ENCODE assay signal across 9 mouse cellular contexts in genomic region chr6:121211743-121212142, GRCm38 (mm10). TPM values are rescaled to one million over a fixed set of nuclear protein-coding genes. Genes with fewer than 3 reads are reported as not detected.
DNase-seq lines count a peak whose midpoint lies in the region; ATAC-seq and TF ChIP-seq lines count a peak whose summit lies in the region.
"Had no signal": no experiment of that assay in that cellular context is flagged by ENCODE, and none has a peak within 500 bp of the region (broad histone marks: within the 10 kb centered on the region; RNA-seq: fewer than 3 reads in every experiment).

No protein-coding gene starts in this region.

- peak overlapping the region; percentile 42 for H3K4me3 ChIP-seq in cortical plate, adult 2 months (ENCODE audit: insufficient read depth, low read length)
- peak overlapping the region; percentile 51 for H3K4me3 ChIP-seq in heart, embryonic 15.5 days
- peak overlapping the region; percentile 49 for H3K4me3 ChIP-seq in liver, embryonic 13.5 days (replicated peaks)
- peak overlapping the region; percentile 78 for H3K4me3 ChIP-seq in olfactory bulb, adult 2 months (ENCODE audit: insufficient read depth, low read depth, low read length)

- TF ChIP-seq POLR2A in cortical plate, adult 2 months (IDR thresholded peaks at IDR 0.05; ENCODE audit: extremely low read depth, insufficient read depth, low read length): no peak
- TF ChIP-seq POLR2A in olfactory bulb, adult 2 months (IDR thresholded peaks at IDR 0.05; ENCODE audit: insufficient read depth, low read depth, low read length): no peak

- H3K4me1 ChIP-seq in cortical plate, adult 2 months (ENCODE audit: control insufficient read depth, insufficient read depth, low read length): 0 out of 2 replicates have a peak, but pooled peaks cover 2% of the 10 kb centered on the region
- peaks cover 20% of the 10 kb centered on the region for H3K4me1 ChIP-seq in heart, embryonic 15.5 days (replicated peaks)
- peaks cover 37% of the 10 kb centered on the region for H3K4me1 ChIP-seq in liver, embryonic 13.5 days (replicated peaks)
- H3K4me1 ChIP-seq in olfactory bulb, adult 2 months (ENCODE audit: control insufficient read depth, insufficient read depth, low read length): peaks cover 37% of the 10 kb centered on the region

- peaks cover 24% of the 10 kb centered on the region for H3K27me3 ChIP-seq in heart, embryonic 15.5 days
- peaks cover 37% of the 10 kb centered on the region for H3K27me3 ChIP-seq in liver, embryonic 13.5 days
- H3K27me3 ChIP-seq: CH12.LX had no signal

- WGBS in heart, embryonic 15.5 days: 16% methylated on average over 5 of the region's 5 CpGs
- 6% methylated on average over 5 of the region's 5 CpGs for WGBS in liver, embryonic 13.5 days (ENCODE audit: insufficient replicate concordance)
- 24% methylated on average over 4 of the region's 5 CpGs for WGBS in olfactory bulb, adult 2 months

- no peaks in the 10 kb centered on the region for H3K9me3 ChIP-seq in heart, embryonic 15.5 days (replicated peaks)
- H3K9me3 ChIP-seq in liver, embryonic 13.5 days (replicated peaks): no peaks in the 10 kb centered on the region

- H3K9ac ChIP-seq in heart, embryonic 15.5 days: no peak overlapping the region
- H3K9ac ChIP-seq in liver, embryonic 13.5 days: peak overlapping the region; percentile 40; the same call in 1 of the 2 replicates

- ATAC-seq in heart, embryonic 15.5 days (replicated peaks; ENCODE audit: insufficient number of reproducible peaks, insufficient read depth, low FRiP score, low read depth): no peak
- peak; percentile 30; the same call in 1 of the 2 replicates for ATAC-seq in liver, embryonic 13.5 days (ENCODE audit: low read depth)

- H3K36me3 ChIP-seq in heart, embryonic 15.5 days: no peaks in the 10 kb centered on the region
- no peaks in the 10 kb centered on the region for H3K36me3 ChIP-seq in liver, embryonic 13.5 days

- TF ChIP-seq CTCF in cortical plate, adult 2 months (IDR thresholded peaks at IDR 0.05; ENCODE audit: extremely low read depth, insufficient read depth, low read length): no peak
- no peak for TF ChIP-seq CTCF in olfactory bulb, adult 2 months (IDR thresholded peaks at IDR 0.05; ENCODE audit: insufficient read depth, low read depth, low read length)

- peak overlapping the region; percentile 88 for H3K4me2 ChIP-seq in heart, embryonic 15.5 days
- H3K4me2 ChIP-seq in liver, embryonic 13.5 days: peak overlapping the region; percentile 60

- no peak overlapping the region for H3K27ac ChIP-seq in cortical plate, adult 2 months (ENCODE audit: insufficient read depth, low read length)
- no peak overlapping the region for H3K27ac ChIP-seq in heart, embryonic 15.5 days
- H3K27ac ChIP-seq in liver, embryonic 13.5 days: no peak overlapping the region
- H3K27ac ChIP-seq in olfactory bulb, adult 2 months (ENCODE audit: insufficient read depth, low read depth, low read length): peak overlapping the region; percentile 93

- DNase-seq in heart, adult 11 months: peak; percentile 96
- DNase-seq in heart, postnatal 25 days (ENCODE audit: low spot score): no peak
- no peak for DNase-seq in liver, embryonic 13.5 days
- DNase-seq in left cerebral cortex, postnatal 10 days (ENCODE audit: extremely low spot score in 1 of 2, low spot score in 2 of 2): no peak
- DNase-seq in layer of hippocampus, adult 8-10 months (ENCODE audit: low spot score in 2 of 2): no peak

- intact Hi-C loops in heart, postnatal 25 days (cut with DNase I): no loop called here
- intact Hi-C loops in left cerebral cortex, postnatal 10 days (cut with DNase I): no loop called here

RNA-seq across cellular contexts. Expression of gene Tuba8, which starts 1.2 kb away (rescaled TPM):
- total RNA-seq in heart, postnatal 25 days (2021): 100 to 1,000 TPM; 162 to 166 TPM
- 5.4 and 5.8 TPM in 2 replicates for polyA plus RNA-seq in cortical plate, adult 2 months (2012; rRNA removed)
- 0.58 and 1.7 TPM in 2 replicates for polyA plus RNA-seq in heart, embryonic 15.5 days (2015; fragmentation: Nextera tagmentation; extraction: Ambion mirVana)
- 6.7 and 7.7 TPM in 2 replicates for polyA plus RNA-seq in liver, embryonic 13.5 days (2015; fragmentation: Nextera tagmentation; extraction: Ambion mirVana)
- not detected in 2 replicates for polyA plus RNA-seq in olfactory bulb, adult 2 months (2012; ENCODE audit: insufficient read depth, insufficient read length, low replicate concordance, missing spikeins)
- total RNA-seq in left cerebral cortex, postnatal 10 days (2021): 1 to 10 TPM; 2.8 TPM
- 1 to 10 TPM; 6.5 to 7.9 (median 7.0) TPM for total RNA-seq in layer of hippocampus, adult 8-10 months (2022)
- total RNA-seq: CH12.LX had no signal

RNA-seq across cellular contexts. Expression of gene Pex26, which starts 28.3 kb away (rescaled TPM):
- total RNA-seq in heart, postnatal 25 days (2021): 1 to 10 TPM; 6.9 to 7.1 TPM
- 15.4 and 15.6 TPM in 2 replicates for polyA plus RNA-seq in cortical plate, adult 2 months (2012; rRNA removed)
- polyA plus RNA-seq in heart, embryonic 15.5 days (2015; fragmentation: Nextera tagmentation; extraction: Ambion mirVana): 5.6 and 7.2 TPM in 2 replicates
- polyA plus RNA-seq in liver, embryonic 13.5 days (2015; fragmentation: Nextera tagmentation; extraction: Ambion mirVana): 2.9 and 3.3 TPM in 2 replicates
- polyA plus RNA-seq in olfactory bulb, adult 2 months (2012; ENCODE audit: insufficient read depth, insufficient read length, low replicate concordance, missing spikeins): not detected in 2 replicates
- total RNA-seq in left cerebral cortex, postnatal 10 days (2021): 10 to 100 TPM; 13.9 to 15.1 TPM
- total RNA-seq in layer of hippocampus, adult 8-10 months (2022): 10 to 100 TPM; 12.1 to 14.2 (median 13.1) TPM

RNA-seq across cellular contexts. Expression of gene Usp18, which starts 34.0 kb away (rescaled TPM):
- total RNA-seq in heart, postnatal 25 days (2021): 1 to 10 TPM; 1.1 to 1.5 TPM
- polyA plus RNA-seq in cortical plate, adult 2 months (2012; rRNA removed): 2.2 and 3.6 TPM in 2 replicates
- 1.7 and 3.6 TPM in 2 replicates for polyA plus RNA-seq in heart, embryonic 15.5 days (2015; fragmentation: Nextera tagmentation; extraction: Ambion mirVana)
- polyA plus RNA-seq in liver, embryonic 13.5 days (2015; fragmentation: Nextera tagmentation; extraction: Ambion mirVana): 6.3 and 7.1 TPM in 2 replicates
- polyA plus RNA-seq in olfactory bulb, adult 2 months (2012; ENCODE audit: insufficient read depth, insufficient read length, low replicate concordance, missing spikeins): not detected in 2 replicates
- total RNA-seq in left cerebral cortex, postnatal 10 days (2021): under 1 TPM in 1 of 2 experiments, not detected in 1; 0.19 TPM
- total RNA-seq in layer of hippocampus, adult 8-10 months (2022): 1 to 10 TPM in 2 of 4 experiments, under 1 TPM in 1, not detected in 1; 0.50 to 3.1 (median 2.8) TPM
